ENCODE assay signal across 9 mouse cellular contexts in genomic region chr9:15280491-15280879, GRCm38 (mm10). TPM values are rescaled to one million over a fixed set of nuclear protein-coding genes. Genes with fewer than 3 reads are reported as not detected.
DNase-seq lines count a peak whose midpoint lies in the region; ATAC-seq and TF ChIP-seq lines count a peak whose summit lies in the region.
"Had no signal": no experiment of that assay in that cellular context is flagged by ENCODE, and none has a peak within 500 bp of the region (broad histone marks: within the 10 kb centered on the region; RNA-seq: fewer than 3 reads in every experiment).

No protein-coding gene starts in this region.

- peak overlapping the region; percentile 99 for H3K4me3 ChIP-seq in heart, embryonic 12.5 days
- H3K4me3 ChIP-seq in ES-Bruce4 (ENCODE audit: low read depth, low read length): peak overlapping the region; percentile 78
- peak overlapping the region; percentile 84 for H3K4me3 ChIP-seq in forebrain, postnatal 0 days (ENCODE audit: low read depth, low read length)
- H3K4me3 ChIP-seq in macrophage (ENCODE audit: inconsistent target): peak overlapping the region; percentile 69

- peaks cover 39% of the 10 kb centered on the region for H3K79me2 ChIP-seq in macrophage (ENCODE audit: inconsistent target)

- peak overlapping the region; percentile 74 for H3K4me2 ChIP-seq in heart, embryonic 12.5 days
- H3K4me2 ChIP-seq in forebrain, postnatal 0 days (ENCODE audit: low read depth): peak overlapping the region; percentile 60

- H3K9me3 ChIP-seq in heart, embryonic 12.5 days (replicated peaks): no peaks in the 10 kb centered on the region
- H3K9me3 ChIP-seq in ES-Bruce4 (replicated peaks; ENCODE audit: control insufficient read depth, insufficient read depth, low read length, poor library complexity, severe bottlenecking): no peaks in the 10 kb centered on the region
- no peaks in the 10 kb centered on the region for H3K9me3 ChIP-seq in forebrain, postnatal 0 days (ENCODE audit: low read length)

- H3K27me3 ChIP-seq in heart, embryonic 12.5 days (replicated peaks): no peaks in the 10 kb centered on the region
- no peaks in the 10 kb centered on the region for H3K27me3 ChIP-seq in ES-Bruce4 (ENCODE audit: control insufficient read depth, insufficient read depth, low read length, poor library complexity, severe bottlenecking)
- H3K27me3 ChIP-seq in forebrain, postnatal 0 days (ENCODE audit: insufficient read depth, low read length): no peaks in the 10 kb centered on the region

- intact Hi-C loops in heart, postnatal 14 days (cut with DNase I): no loop called here

- WGBS in heart, embryonic 12.5 days: 48% methylated on average over 5 of the region's 5 CpGs
- whole genome bisulfite sequencing in forebrain, postnatal 0 days: 46% methylated on average over 5 of the region's 5 CpGs
- 53% methylated on average over 5 of the region's 5 CpGs for WGBS in macrophage (ENCODE audit: missing documents)

- TF ChIP-seq POLR2A in ES-Bruce4 (IDR thresholded peaks at IDR 0.05; ENCODE audit: insufficient read depth, low read length): no peak

- TF ChIP-seq CTCF in ES-Bruce4 (IDR thresholded peaks at IDR 0.05; ENCODE audit: low read depth, low read length): no peak
- TF ChIP-seq CTCF in forebrain, postnatal 0 days (IDR thresholded peaks at IDR 0.05; ENCODE audit: low read depth): no peak

- TF ChIP-seq EP300 in ES-Bruce4 (IDR thresholded peaks at IDR 0.05; ENCODE audit: insufficient read depth, low read depth, low read length): no peak

- H3K4me1 ChIP-seq in heart, embryonic 12.5 days (replicated peaks): peaks cover 21% of the 10 kb centered on the region
- H3K4me1 ChIP-seq in ES-Bruce4 (ENCODE audit: control insufficient read depth, insufficient read depth, low read length): no peaks in the 10 kb centered on the region
- peaks cover 11% of the 10 kb centered on the region for H3K4me1 ChIP-seq in forebrain, postnatal 0 days (ENCODE audit: insufficient read depth)

- no peak overlapping the region for H3K27ac ChIP-seq in heart, embryonic 12.5 days (ENCODE audit: poor library complexity, severe bottlenecking)
- H3K27ac ChIP-seq in ES-Bruce4 (ENCODE audit: insufficient read depth, low read length) (no peak overlapping the region), macrophage (peak overlapping the region; percentile 60)
- H3K27ac ChIP-seq in forebrain, postnatal 0 days (ENCODE audit: low read depth, low read length): peak overlapping the region; percentile 91; the same call in 1 of the 2 replicates

- DNase-seq in heart, postnatal 14 days: no peak
- DNase-seq in forebrain, postnatal 0 days: no peak
- DNase-seq in cerebellum, adult 9-10 months: no peak
- no peak for DNase-seq in thymus, postnatal 10 days (ENCODE audit: low spot score in 2 of 2)

- no peak for ATAC-seq in heart, embryonic 12.5 days (ENCODE audit: insufficient number of reproducible peaks, low FRiP score)
- ATAC-seq in forebrain, postnatal 0 days: peak; percentile 3
- no peak for ATAC-seq in granulocyte monocyte progenitor cell, adult 5-6 weeks (replicated peaks; ENCODE audit: poor library complexity, severe bottlenecking)

- peaks cover 11% of the 10 kb centered on the region for H3K36me3 ChIP-seq in heart, embryonic 12.5 days
- H3K36me3 ChIP-seq in ES-Bruce4 (ENCODE audit: control insufficient read depth, insufficient read depth, low read length, poor library complexity, severe bottlenecking) (peaks cover 11% of the 10 kb centered on the region), macrophage (ENCODE audit: inconsistent target) (peaks cover 15% of the 10 kb centered on the region; the same call in 1 of the 2 replicates)
- peaks cover 13% of the 10 kb centered on the region for H3K36me3 ChIP-seq in forebrain, postnatal 0 days (ENCODE audit: insufficient read depth)

- peak overlapping the region; percentile 60 for H3K9ac ChIP-seq in heart, embryonic 12.5 days
- peak overlapping the region; percentile 50 for H3K9ac ChIP-seq in ES-Bruce4 (ENCODE audit: low read depth, poor library complexity, severe bottlenecking)
- peak overlapping the region; percentile 96 for H3K9ac ChIP-seq in forebrain, postnatal 0 days

RNA-seq across cellular contexts. Expression of gene Med17, which starts 0.8 kb away (rescaled TPM):
- polyA plus RNA-seq in heart, embryonic 12.5 days (2016; fragmentation: Nextera tagmentation; extraction: Ambion mirVana): 20.6 and 23.6 TPM in 2 replicates
- 10 to 100 TPM; 16.4 to 17.5 TPM for total RNA-seq in heart, postnatal 14 days (2021)
- polyA plus RNA-seq in ES-Bruce4 (2011; ENCODE audit: insufficient read depth, insufficient read length, low read depth, missing spikeins): 89.6 and 109 TPM in 2 replicates
- 30.7 and 30.9 TPM in 2 replicates for total RNA-seq in forebrain, postnatal 0 days (2014; rRNA removed)
- 17.9 and 23.3 TPM in 2 replicates for polyA plus RNA-seq in forebrain, postnatal 0 days (2015; fragmentation: Nextera tagmentation; extraction: Ambion mirVana)
- 10 to 100 TPM in 25 of 26 experiments, 1 to 10 TPM in 1; 7.0 to 44.4 (median 27.0) TPM for total RNA-seq in macrophage (2018; cell fraction: chromatin; rRNA removed)
- 10 to 100 TPM in 24 of 26 experiments, 1 to 10 TPM in 2; 9.3 to 25.8 (median 16.5) TPM for total RNA-seq in macrophage (2018; cell fraction: cytosol; rRNA removed)
- 10 to 100 TPM; 10.5 to 39.8 (median 23.1) TPM for total RNA-seq in macrophage (2018; cell fraction: nucleus; rRNA removed)
- 19.5 to 27.1 TPM (median 22.9 TPM) in 3 replicates for polyA plus RNA-seq in macrophage (2018)
- total RNA-seq in granulocyte monocyte progenitor cell, adult 5-6 weeks (2014; fragmentation: Nextera tagmentation): 24.6 and 27.4 TPM in 2 replicates
- total RNA-seq in granulocyte monocyte progenitor cell, adult 5-6 weeks (2017): 39.6 and 47.8 TPM in 2 replicates

RNA-seq across cellular contexts. Expression of gene Taf1d, which starts 25.5 kb away (rescaled TPM):
- 44.8 and 48.2 TPM in 2 replicates for polyA plus RNA-seq in heart, embryonic 12.5 days (2016; fragmentation: Nextera tagmentation; extraction: Ambion mirVana)
- 10 to 100 TPM; 30.0 to 41.7 TPM for total RNA-seq in heart, postnatal 14 days (2021)
- polyA plus RNA-seq in ES-Bruce4 (2011; ENCODE audit: insufficient read depth, insufficient read length, low read depth, missing spikeins): 363 and 401 TPM in 2 replicates
- total RNA-seq in forebrain, postnatal 0 days (2014; rRNA removed): 80.7 and 96.7 TPM in 2 replicates
- polyA plus RNA-seq in forebrain, postnatal 0 days (2015; fragmentation: Nextera tagmentation; extraction: Ambion mirVana): 43.6 and 48.2 TPM in 2 replicates
- 100 to 1,000 TPM; 356 to 868 (median 559) TPM for total RNA-seq in macrophage (2018; cell fraction: chromatin; rRNA removed)
- 100 to 1,000 TPM in 3 of 26 experiments, 10 to 100 TPM in 23; 26.5 to 123 (median 52.2) TPM for total RNA-seq in macrophage (2018; cell fraction: cytosol; rRNA removed)
- total RNA-seq in macrophage (2018; cell fraction: nucleus; rRNA removed): 100 to 1,000 TPM; 227 to 771 (median 391) TPM
- polyA plus RNA-seq in macrophage (2018): 35.7 to 117 TPM (median 46.4 TPM) in 3 replicates
- 437 and 439 TPM in 2 replicates for total RNA-seq in granulocyte monocyte progenitor cell, adult 5-6 weeks (2014; fragmentation: Nextera tagmentation)
- 1,390 and 1,596 TPM in 2 replicates for total RNA-seq in granulocyte monocyte progenitor cell, adult 5-6 weeks (2017)

RNA-seq across cellular contexts. Expression of gene 4931406C07Rik, which starts 25.8 kb away (rescaled TPM):
- 6.2 and 6.3 TPM in 2 replicates for polyA plus RNA-seq in heart, embryonic 12.5 days (2016; fragmentation: Nextera tagmentation; extraction: Ambion mirVana)
- 10 to 100 TPM in 1 of 2 experiments, 1 to 10 TPM in 1; 7.0 to 10.7 TPM for total RNA-seq in heart, postnatal 14 days (2021)
- 24.9 and 26.6 TPM in 2 replicates for polyA plus RNA-seq in ES-Bruce4 (2011; ENCODE audit: insufficient read depth, insufficient read length, low read depth, missing spikeins)
- 10.8 and 12.9 TPM in 2 replicates for total RNA-seq in forebrain, postnatal 0 days (2014; rRNA removed)
- 8.1 and 12.5 TPM in 2 replicates for polyA plus RNA-seq in forebrain, postnatal 0 days (2015; fragmentation: Nextera tagmentation; extraction: Ambion mirVana)
- total RNA-seq in macrophage (2018; cell fraction: chromatin; rRNA removed): 10 to 100 TPM in 18 of 26 experiments, 1 to 10 TPM in 8; 3.3 to 79.2 (median 26.6) TPM
- 10 to 100 TPM; 19.8 to 45.8 (median 29.2) TPM for total RNA-seq in macrophage (2018; cell fraction: cytosol; rRNA removed)
- 10 to 100 TPM; 10.0 to 98.8 (median 20.2) TPM for total RNA-seq in macrophage (2018; cell fraction: nucleus; rRNA removed)
- 30.8 to 111 TPM (median 39.1 TPM) in 3 replicates for polyA plus RNA-seq in macrophage (2018)
- 16.6 and 21.7 TPM in 2 replicates for total RNA-seq in granulocyte monocyte progenitor cell, adult 5-6 weeks (2014; fragmentation: Nextera tagmentation)
- 8.1 and 9.4 TPM in 2 replicates for total RNA-seq in granulocyte monocyte progenitor cell, adult 5-6 weeks (2017)

RNA-seq across cellular contexts. Expression of gene Vstm5, which starts 41.6 kb away (rescaled TPM):
- polyA plus RNA-seq in heart, embryonic 12.5 days (2016; fragmentation: Nextera tagmentation; extraction: Ambion mirVana): 3.0 and 3.9 TPM in 2 replicates
- total RNA-seq in heart, postnatal 14 days (2021): under 1 TPM; 0.56 to 0.57 TPM
- polyA plus RNA-seq in ES-Bruce4 (2011; ENCODE audit: insufficient read depth, insufficient read length, low read depth, missing spikeins) (1.7 and 1.8 TPM in 2 replicates), macrophage (2018) (not detected in 3 replicates)
- total RNA-seq in forebrain, postnatal 0 days (2014; rRNA removed): 20.2 and 21.6 TPM in 2 replicates
- 13.8 and 18.2 TPM in 2 replicates for polyA plus RNA-seq in forebrain, postnatal 0 days (2015; fragmentation: Nextera tagmentation; extraction: Ambion mirVana)
- total RNA-seq in macrophage (2018; cell fraction: chromatin; rRNA removed): not detected
- not detected for total RNA-seq in macrophage (2018; cell fraction: cytosol; rRNA removed)
- not detected for total RNA-seq in macrophage (2018; cell fraction: nucleus; rRNA removed)
- total RNA-seq in granulocyte monocyte progenitor cell, adult 5-6 weeks (2014; fragmentation: Nextera tagmentation): not detected in 2 replicates
- total RNA-seq in granulocyte monocyte progenitor cell, adult 5-6 weeks (2017): not detected in 2 replicates
- total RNA-seq: hematopoietic stem cell, adult 5-6 weeks had no signal

Comparison
In these comparisons a context has a peak if more than half of its experiments do, and no peak if none do; other contexts are left out.
1. H3K27ac ChIP-seq: peak in forebrain, postnatal 0 days (single experiment) and macrophage (single experiment); none in heart, embryonic 12.5 days (single experiment) and ES-Bruce4 (single experiment).
2. Peak in every context shown above with its lines, with median percentiles within 50 percentile points of each other: H3K4me3 ChIP-seq and H3K9ac ChIP-seq.